Mouse (Mus musculus) embryonic fibroblast, embryonic 13.5 days (primary cell): ENCODE data around the gene Hoxd10. TPM values are rescaled to one million over a fixed set of nuclear protein-coding genes. Genes with fewer than 3 reads are reported as not detected.

Experiments
- H3K27ac ChIP-seq: 2 replicates; pipeline ENCODE4 v1.5.1; 2012; ENCODE audit warnings: low read length, control low read depth, inconsistent platforms; ENCODE audit not compliant: insufficient read depth
- H3K4me1 ChIP-seq: 2 replicates; pipeline ENCODE4 v1.6.1; 2011; ENCODE audit warnings: low read length; ENCODE audit not compliant: control insufficient read depth, insufficient read depth
- H3K4me3 ChIP-seq: 2 replicates; pipeline ENCODE4 v1.5.1; 2011; ENCODE audit warnings: mild to moderate bottlenecking, control low read depth, low read length; ENCODE audit not compliant: insufficient read depth
- CTCF ChIP-seq: IDR thresholded peaks from 2 replicates; pipeline ENCODE4 v1.5.1; 2011; ENCODE audit warnings: mild to moderate bottlenecking, control low read depth, low read length, moderate library complexity, borderline replicate concordance; ENCODE audit not compliant: insufficient read depth
- POLR2A ChIP-seq: IDR thresholded peaks from 2 replicates; pipeline ENCODE4 v1.6.1; 2011; ENCODE audit warnings: low read depth, mild to moderate bottlenecking, control low read depth, low read length, moderate library complexity
- polyA plus RNA-seq: library from polyadenylated mRNA; stranded (reverse); fragments of >200 nt; gene quantifications from 2 replicates; pipeline ENCODE4 v1.2.4, GENCODE M21; 2011; ENCODE audit warnings: low read depth; ENCODE audit not compliant: missing spikeins, insufficient read length

Hoxd10 gene
- polyA plus RNA-seq, 1 experiment = 3.7 TPM

DNA sequence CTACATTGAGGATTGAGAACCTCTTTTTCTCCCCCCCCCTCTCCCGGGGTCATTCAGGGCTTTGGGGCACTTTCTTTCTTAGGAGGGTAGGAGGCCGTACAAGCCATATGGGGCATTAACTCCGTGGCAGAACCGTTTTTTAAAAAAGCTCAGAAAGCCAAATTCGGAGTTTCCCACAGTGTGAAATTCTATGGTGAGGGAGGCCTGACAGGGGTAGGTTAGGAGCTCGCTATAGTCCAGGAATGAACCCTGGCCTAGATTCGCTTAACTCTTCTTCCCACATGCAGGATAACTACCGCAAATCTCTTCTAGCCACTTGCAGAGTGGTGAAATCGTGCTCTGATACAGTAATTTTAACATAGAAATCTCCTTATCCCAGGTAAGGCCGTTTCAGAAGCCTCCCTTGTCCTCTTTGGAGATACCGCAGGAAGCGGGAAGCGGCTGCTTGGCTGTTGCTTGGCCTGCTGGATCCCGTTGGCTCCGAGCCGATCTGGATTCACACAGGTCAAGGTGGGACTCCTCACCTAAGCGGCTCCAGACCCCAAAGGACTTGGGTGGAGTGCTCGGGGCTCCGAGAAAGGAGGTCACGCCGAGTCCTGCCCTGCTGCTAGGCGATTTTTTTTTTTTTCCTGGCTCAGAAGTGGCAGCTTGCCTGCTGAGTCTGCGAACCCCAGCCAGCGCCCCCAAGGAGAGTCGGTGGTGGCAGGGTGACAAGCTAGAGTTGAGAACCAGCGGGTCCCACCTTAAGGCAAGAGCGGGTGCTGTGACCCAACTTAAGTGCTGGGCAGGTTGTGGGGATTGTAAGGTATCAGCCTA, 43.5 kb downstream of the Hoxd10 start:
- Histone ChIP-seq H3K4me1 (no peaks in the 10 kb centered on the region), H3K27ac (no peak overlapping the region), H3K4me3 (no peak overlapping the region)
- TF ChIP-seq POLR2A (no peak), CTCF (no peak)

DNA sequence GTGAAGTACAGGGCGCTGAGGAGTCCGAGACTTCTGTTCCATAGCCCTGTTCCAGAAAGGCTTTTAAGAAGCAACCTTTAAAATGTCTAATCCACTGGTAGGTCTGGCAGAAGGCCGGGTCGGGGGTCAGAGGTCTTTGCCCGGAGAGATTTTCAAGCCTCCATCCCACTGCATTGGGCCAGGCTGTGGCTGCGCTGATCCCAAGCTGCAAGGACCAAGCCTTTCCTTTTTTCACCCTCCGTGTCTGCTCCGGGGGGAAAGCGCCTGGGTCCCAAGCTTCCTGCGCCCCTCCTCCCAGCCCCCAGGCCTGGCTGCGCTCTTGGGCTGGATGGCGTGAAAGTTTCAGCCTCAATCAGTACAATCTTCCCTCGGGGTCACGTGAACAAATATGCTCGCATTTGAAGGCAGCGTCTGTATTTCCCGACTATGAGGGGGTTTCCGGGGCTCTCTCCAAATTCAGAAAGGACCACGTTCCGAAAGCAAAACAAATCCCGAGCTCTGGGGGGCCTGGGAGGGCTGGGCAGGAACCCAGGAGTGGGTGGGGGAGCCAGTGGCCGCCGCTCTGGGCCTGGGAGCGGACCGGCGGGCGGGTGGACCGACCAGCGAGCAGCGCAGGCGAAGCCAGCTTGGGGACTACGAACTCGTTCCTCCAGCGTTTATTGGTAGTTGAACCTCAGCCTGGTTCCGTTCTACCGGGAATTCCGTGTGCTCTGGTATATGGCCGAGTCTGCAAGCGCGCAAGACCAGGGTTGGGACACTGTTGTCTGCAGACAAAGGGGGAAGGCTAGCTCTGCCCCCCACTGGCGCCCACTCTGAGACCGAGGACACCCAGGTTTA, 44.3 kb downstream of the Hoxd10 start:
- no peaks in the 10 kb centered on the region for H3K4me1 ChIP-seq
- H3K27ac ChIP-seq = no peak overlapping the region
- TF ChIP-seq POLR2A (no peak), CTCF (no peak)
- no peak overlapping the region for H3K4me3 ChIP-seq

GRCm38 (mm10) chr2:74736688-74737577, 45.2 kb downstream of the Hoxd10 start:
- H3K4me1 ChIP-seq = no peaks in the 10 kb centered on the region
- peak overlapping the region; percentile 13; the same call in 1 of the 2 replicates for H3K27ac ChIP-seq
- TF ChIP-seq POLR2A (no peak), CTCF (no peak)
- no peak overlapping the region for H3K4me3 ChIP-seq

GRCm38 (mm10) chr2:74737578-74738070, 45.9 kb downstream of the Hoxd10 start:
- Histone ChIP-seq H3K4me1 (no peaks in the 10 kb centered on the region), H3K4me3 (no peak overlapping the region), H3K27ac (peak overlapping the region; percentile 13; the same call in 1 of the 2 replicates)
- TF ChIP-seq POLR2A (no peak), CTCF (no peak)

DNA sequence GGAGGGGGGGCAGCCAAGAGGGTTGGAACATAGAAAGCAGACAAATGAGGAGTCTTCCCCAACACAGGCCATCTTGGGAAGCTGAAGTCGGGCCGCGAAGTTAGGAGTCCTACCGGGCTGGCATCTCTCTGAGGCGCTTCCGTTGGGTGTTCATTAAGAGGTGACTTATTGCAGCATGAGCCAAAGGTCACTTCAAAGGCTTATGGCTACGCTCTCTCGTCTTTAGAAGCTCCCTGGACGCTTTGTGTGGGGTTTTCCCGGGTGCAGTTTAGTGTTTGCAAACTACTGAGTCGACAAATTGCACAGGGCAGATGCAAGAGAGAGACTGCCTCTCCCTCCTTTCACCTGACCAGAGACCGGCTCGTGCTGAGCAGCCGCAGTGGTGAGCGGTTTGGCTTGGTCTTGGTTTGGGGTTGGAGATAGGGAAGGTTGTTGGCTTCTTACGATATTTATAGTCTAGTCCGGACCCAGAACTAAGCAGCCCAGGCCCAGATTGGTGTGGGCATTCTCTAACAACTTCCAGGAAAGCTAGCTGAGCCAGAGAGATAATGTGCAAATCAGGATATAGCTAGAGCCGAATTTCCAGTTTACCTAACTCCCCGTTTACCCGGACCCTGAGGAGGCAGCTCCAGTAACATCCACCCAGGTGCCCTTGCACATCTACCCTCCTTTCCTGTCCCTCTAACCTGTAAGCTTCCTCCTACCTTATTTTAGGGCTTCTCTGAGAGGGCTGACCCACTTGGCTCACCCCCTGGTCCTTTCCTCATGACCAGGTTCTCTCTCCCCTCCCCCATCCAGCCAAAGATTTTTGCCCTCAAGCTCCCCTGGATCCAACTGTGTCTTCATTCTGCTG, 47.1 kb downstream of the Hoxd10 start:
- no peaks in the 10 kb centered on the region for H3K4me1 ChIP-seq
- H3K4me3 ChIP-seq = no peak overlapping the region
- TF ChIP-seq CTCF = no peak
- TF ChIP-seq POLR2A = no peak
- H3K27ac ChIP-seq = no peak overlapping the region

- Histone ChIP-seq H3K4me3 (no peak overlapping the region), H3K4me1 (no peaks in the 10 kb centered on the region), H3K27ac (no peak overlapping the region)
- no peak for TF ChIP-seq CTCF
- TF ChIP-seq POLR2A = no peak
Observed at GRCm38 (mm10) chr2:74739476-74739800, 47.7 kb downstream of the Hoxd10 start.

DNA sequence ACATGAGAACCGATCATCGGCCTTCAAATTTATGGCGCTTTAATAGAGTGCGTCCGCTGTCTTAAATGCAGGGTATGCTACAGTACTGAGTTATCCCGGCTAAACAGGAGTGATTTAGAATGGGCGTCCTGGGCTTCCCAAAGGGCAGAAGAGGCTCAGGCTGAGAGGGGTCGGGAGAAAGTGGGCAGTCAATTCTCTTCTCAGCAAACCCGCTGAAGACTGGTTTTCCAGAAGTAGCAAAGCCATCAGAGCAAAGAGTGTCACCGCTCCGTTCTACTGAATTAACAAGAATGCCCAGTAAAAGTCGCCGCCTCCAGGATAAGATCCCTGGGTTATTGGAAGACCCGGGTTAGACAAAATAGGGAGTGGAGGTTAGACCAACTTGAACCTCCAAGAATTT, 48.1 kb downstream of the Hoxd10 start:
- no peak for TF ChIP-seq CTCF
- TF ChIP-seq POLR2A = no peak; the same call in 1 of the 2 replicates
- Histone ChIP-seq H3K4me1 (no peaks in the 10 kb centered on the region), H3K4me3 (no peak overlapping the region), H3K27ac (no peak overlapping the region)

GRCm38 (mm10) chr2:74740311-74741091, 48.8 kb downstream of the Hoxd10 start:
- TF ChIP-seq CTCF (no peak), POLR2A (no peak; the same call in 1 of the 2 replicates)
- no peaks in the 10 kb centered on the region for H3K4me1 ChIP-seq
- H3K4me3 ChIP-seq = 0 out of 2 replicates have a peak overlapping the region, but pooled peaks have one; percentile 8
- H3K27ac ChIP-seq = no peak overlapping the region; the same call in 1 of the 2 replicates
